Mouse (Mus musculus): ENCODE measurements at regions not wholly inside any gene's neighbourhood (a gene's known extent, or its start where the extent isn't known, plus 50 kb on each side); places are given as distances from the start of the nearest gene placed in this dataset.

GRCm38 (mm10) chr8:41869681-41870356 lies 452.9 kb upstream of the Frg1 start:
- no peaks in the 10 kb centered on the region for H3K36me3 ChIP-seq (ENCODE audit: control insufficient read depth, insufficient read depth, low read length)
- H3K27me3 ChIP-seq (ENCODE audit: control insufficient read depth, insufficient read depth, low read length), result no peaks in the 10 kb centered on the region
- H3K9me3 ChIP-seq (replicated peaks; ENCODE audit: control insufficient read depth, low read length), result no peaks in the 10 kb centered on the region
- no peak overlapping the region for H3K4me2 ChIP-seq
- H3K4me1 ChIP-seq (ENCODE audit: control insufficient read depth, insufficient read depth, low read length), result no peaks in the 10 kb centered on the region
- ATAC-seq (replicated peaks; ENCODE audit: insufficient number of reproducible peaks, low FRiP score, low TSS enrichment), result no peak
- no peak overlapping the region for H3K9ac ChIP-seq (ENCODE audit: low read depth, low read length)
- no peak overlapping the region for H3K4me3 ChIP-seq (ENCODE audit: low read depth, low read length)
- 90% methylated on average over 3 of the region's 3 CpGs for WGBS (ENCODE audit: insufficient replicate concordance)
- no peak overlapping the region for H3K27ac ChIP-seq (ENCODE audit: low read depth, low read length)

GRCm38 (mm10) chr8:41860918-41861317 lies 444.0 kb upstream of the Frg1 start:
- no peaks in the 10 kb centered on the region for H3K27me3 ChIP-seq (ENCODE audit: control insufficient read depth, insufficient read depth, low read length)
- no peaks in the 10 kb centered on the region for H3K4me1 ChIP-seq (ENCODE audit: control insufficient read depth, insufficient read depth, low read length)
- WGBS (ENCODE audit: insufficient replicate concordance), result 86% methylated on average over 7 of the region's 7 CpGs
- no peak for ATAC-seq (replicated peaks; ENCODE audit: insufficient number of reproducible peaks, low FRiP score, low TSS enrichment)
- no peak overlapping the region for H3K9ac ChIP-seq (ENCODE audit: low read depth, low read length)
- no peaks in the 10 kb centered on the region for H3K9me3 ChIP-seq (replicated peaks; ENCODE audit: control insufficient read depth, low read length)
- H3K36me3 ChIP-seq (ENCODE audit: control insufficient read depth, insufficient read depth, low read length), result no peaks in the 10 kb centered on the region
- H3K4me2 ChIP-seq, result no peak overlapping the region
- no peak overlapping the region for H3K4me3 ChIP-seq (ENCODE audit: low read depth, low read length)
- no peak overlapping the region for H3K27ac ChIP-seq (ENCODE audit: low read depth, low read length)

- Histone ChIP-seq H3K4me2 (no peak overlapping the region), H3K9ac (ENCODE audit: low read depth, low read length) (no peak overlapping the region), H3K4me1 (ENCODE audit: control insufficient read depth, insufficient read depth, low read length) (no peaks in the 10 kb centered on the region), H3K4me3 (ENCODE audit: low read depth, low read length) (no peak overlapping the region), H3K9me3 (replicated peaks; ENCODE audit: control insufficient read depth, low read length) (no peaks in the 10 kb centered on the region), H3K27ac (ENCODE audit: low read depth, low read length) (no peak overlapping the region), H3K36me3 (ENCODE audit: control insufficient read depth, insufficient read depth, low read length) (no peaks in the 10 kb centered on the region), H3K27me3 (ENCODE audit: control insufficient read depth, insufficient read depth, low read length) (no peaks in the 10 kb centered on the region)
- WGBS (ENCODE audit: insufficient replicate concordance), result 65% methylated on average over 4 of the region's 4 CpGs
- ATAC-seq (replicated peaks; ENCODE audit: insufficient number of reproducible peaks, low FRiP score, low TSS enrichment), result no peak
These were observed 414.8 kb upstream of the Frg1 start for GRCm38 (mm10) chr8:41831713-41832112.

GRCm38 (mm10) chr8:41830407-41830806 lies 413.5 kb upstream of the Frg1 start:
- H3K4me1 ChIP-seq (ENCODE audit: control insufficient read depth, insufficient read depth, low read length), result no peaks in the 10 kb centered on the region
- H3K27ac ChIP-seq (ENCODE audit: low read depth, low read length), result no peak overlapping the region
- 41% methylated on average over 6 of the region's 6 CpGs for WGBS (ENCODE audit: insufficient replicate concordance)
- H3K9me3 ChIP-seq (replicated peaks; ENCODE audit: control insufficient read depth, low read length), result no peaks in the 10 kb centered on the region
- no peak overlapping the region for H3K9ac ChIP-seq (ENCODE audit: low read depth, low read length)
- H3K4me3 ChIP-seq (ENCODE audit: low read depth, low read length), result no peak overlapping the region
- no peak overlapping the region for H3K4me2 ChIP-seq
- H3K36me3 ChIP-seq (ENCODE audit: control insufficient read depth, insufficient read depth, low read length), result no peaks in the 10 kb centered on the region
- H3K27me3 ChIP-seq (ENCODE audit: control insufficient read depth, insufficient read depth, low read length), result no peaks in the 10 kb centered on the region
- no peak for ATAC-seq (replicated peaks; ENCODE audit: insufficient number of reproducible peaks, low FRiP score, low TSS enrichment)

GRCm38 (mm10) chr8:41824928-41825327 lies 408.1 kb upstream of the Frg1 start:
- Histone ChIP-seq H3K27me3 (ENCODE audit: control insufficient read depth, insufficient read depth, low read length) (no peaks in the 10 kb centered on the region), H3K9ac (ENCODE audit: low read depth, low read length) (no peak overlapping the region), H3K4me3 (ENCODE audit: low read depth, low read length) (no peak overlapping the region), H3K36me3 (ENCODE audit: control insufficient read depth, insufficient read depth, low read length) (no peaks in the 10 kb centered on the region), H3K4me1 (ENCODE audit: control insufficient read depth, insufficient read depth, low read length) (no peaks in the 10 kb centered on the region), H3K9me3 (replicated peaks; ENCODE audit: control insufficient read depth, low read length) (no peaks in the 10 kb centered on the region), H3K4me2 (no peak overlapping the region), H3K27ac (ENCODE audit: low read depth, low read length) (no peak overlapping the region)
- no peak for ATAC-seq (replicated peaks; ENCODE audit: insufficient number of reproducible peaks, low FRiP score, low TSS enrichment)
- 25% methylated on average over 7 of the region's 7 CpGs for WGBS (ENCODE audit: insufficient replicate concordance)

- Histone ChIP-seq H3K27ac (ENCODE audit: low read depth, low read length) (no peak overlapping the region), H3K4me1 (ENCODE audit: control insufficient read depth, insufficient read depth, low read length) (no peaks in the 10 kb centered on the region), H3K4me2 (no peak overlapping the region), H3K4me3 (ENCODE audit: low read depth, low read length) (no peak overlapping the region), H3K9ac (ENCODE audit: low read depth, low read length) (no peak overlapping the region), H3K27me3 (ENCODE audit: control insufficient read depth, insufficient read depth, low read length) (no peaks in the 10 kb centered on the region), H3K36me3 (ENCODE audit: control insufficient read depth, insufficient read depth, low read length) (no peaks in the 10 kb centered on the region), H3K9me3 (replicated peaks; ENCODE audit: control insufficient read depth, low read length) (no peaks in the 10 kb centered on the region)
- ATAC-seq (replicated peaks; ENCODE audit: insufficient number of reproducible peaks, low FRiP score, low TSS enrichment), result no peak
- WGBS (ENCODE audit: insufficient replicate concordance), result 68% methylated on average over 8 of the region's 8 CpGs
These were observed 406.2 kb upstream of the Frg1 start for GRCm38 (mm10) chr8:41823041-41823440.

GRCm38 (mm10) chr8:41821676-41822075 lies 404.8 kb upstream of the Frg1 start:
- no peaks in the 10 kb centered on the region for H3K9me3 ChIP-seq (replicated peaks; ENCODE audit: control insufficient read depth, low read length)
- no peak overlapping the region for H3K4me2 ChIP-seq
- no peaks in the 10 kb centered on the region for H3K4me1 ChIP-seq (ENCODE audit: control insufficient read depth, insufficient read depth, low read length)
- no peaks in the 10 kb centered on the region for H3K36me3 ChIP-seq (ENCODE audit: control insufficient read depth, insufficient read depth, low read length)
- no peaks in the 10 kb centered on the region for H3K27me3 ChIP-seq (ENCODE audit: control insufficient read depth, insufficient read depth, low read length)
- no peak overlapping the region for H3K27ac ChIP-seq (ENCODE audit: low read depth, low read length)
- WGBS (ENCODE audit: insufficient replicate concordance), result 86% methylated on average over 5 of the region's 5 CpGs
- H3K9ac ChIP-seq (ENCODE audit: low read depth, low read length), result no peak overlapping the region
- no peak for ATAC-seq (replicated peaks; ENCODE audit: insufficient number of reproducible peaks, low FRiP score, low TSS enrichment)
- H3K4me3 ChIP-seq (ENCODE audit: low read depth, low read length), result no peak overlapping the region

- H3K9me3 ChIP-seq (replicated peaks; ENCODE audit: control insufficient read depth, low read length), result no peaks in the 10 kb centered on the region
- no peak overlapping the region for H3K4me3 ChIP-seq (ENCODE audit: low read depth, low read length)
- H3K9ac ChIP-seq (ENCODE audit: low read depth, low read length), result no peak overlapping the region
- H3K27me3 ChIP-seq (ENCODE audit: control insufficient read depth, insufficient read depth, low read length), result no peaks in the 10 kb centered on the region
- H3K4me1 ChIP-seq (ENCODE audit: control insufficient read depth, insufficient read depth, low read length), result no peaks in the 10 kb centered on the region
- WGBS (ENCODE audit: insufficient replicate concordance), result 70% methylated on average over 4 of the region's 4 CpGs
- no peaks in the 10 kb centered on the region for H3K36me3 ChIP-seq (ENCODE audit: control insufficient read depth, insufficient read depth, low read length)
- no peak overlapping the region for H3K4me2 ChIP-seq
- ATAC-seq (replicated peaks; ENCODE audit: insufficient number of reproducible peaks, low FRiP score, low TSS enrichment), result no peak
- H3K27ac ChIP-seq (ENCODE audit: low read depth, low read length), result no peak overlapping the region
These were observed 403.9 kb upstream of the Frg1 start for GRCm38 (mm10) chr8:41820605-41821395.

GRCm38 (mm10) chr8:41818577-41818976 lies 401.7 kb upstream of the Frg1 start:
- H3K4me1 ChIP-seq (ENCODE audit: control insufficient read depth, insufficient read depth, low read length), result no peaks in the 10 kb centered on the region
- ATAC-seq (replicated peaks; ENCODE audit: insufficient number of reproducible peaks, low FRiP score, low TSS enrichment), result no peak
- H3K27ac ChIP-seq (ENCODE audit: low read depth, low read length), result no peak overlapping the region
- no peak overlapping the region for H3K9ac ChIP-seq (ENCODE audit: low read depth, low read length)
- no peak overlapping the region for H3K4me2 ChIP-seq
- H3K4me3 ChIP-seq (ENCODE audit: low read depth, low read length), result no peak overlapping the region
- no peaks in the 10 kb centered on the region for H3K36me3 ChIP-seq (ENCODE audit: control insufficient read depth, insufficient read depth, low read length)
- H3K27me3 ChIP-seq (ENCODE audit: control insufficient read depth, insufficient read depth, low read length), result no peaks in the 10 kb centered on the region
- H3K9me3 ChIP-seq (replicated peaks; ENCODE audit: control insufficient read depth, low read length), result no peaks in the 10 kb centered on the region
- WGBS (ENCODE audit: insufficient replicate concordance), result 75% methylated on average over 5 of the region's 5 CpGs
